Mouse (Mus musculus) skeletal muscle tissue, adult 2 months (tissue): ENCODE measurements around the gene Bag6.

ENCODE experiments used
- DNase-seq: peaks from one replicate; pipeline ENCODE4 v3.0.0-alpha.2; 2012; ENCODE audit warnings: low read depth, low spot score

Gene Bag6

GRCm38 (mm10) chr17:35146139-35146538 lies 11.2 kb downstream of the Bag6 start:
- no peak for DNase-seq

- DNase-seq = no peak
Observed at GRCm38 (mm10) chr17:35147348-35147747, 12.4 kb downstream of the Bag6 start.

DNA sequence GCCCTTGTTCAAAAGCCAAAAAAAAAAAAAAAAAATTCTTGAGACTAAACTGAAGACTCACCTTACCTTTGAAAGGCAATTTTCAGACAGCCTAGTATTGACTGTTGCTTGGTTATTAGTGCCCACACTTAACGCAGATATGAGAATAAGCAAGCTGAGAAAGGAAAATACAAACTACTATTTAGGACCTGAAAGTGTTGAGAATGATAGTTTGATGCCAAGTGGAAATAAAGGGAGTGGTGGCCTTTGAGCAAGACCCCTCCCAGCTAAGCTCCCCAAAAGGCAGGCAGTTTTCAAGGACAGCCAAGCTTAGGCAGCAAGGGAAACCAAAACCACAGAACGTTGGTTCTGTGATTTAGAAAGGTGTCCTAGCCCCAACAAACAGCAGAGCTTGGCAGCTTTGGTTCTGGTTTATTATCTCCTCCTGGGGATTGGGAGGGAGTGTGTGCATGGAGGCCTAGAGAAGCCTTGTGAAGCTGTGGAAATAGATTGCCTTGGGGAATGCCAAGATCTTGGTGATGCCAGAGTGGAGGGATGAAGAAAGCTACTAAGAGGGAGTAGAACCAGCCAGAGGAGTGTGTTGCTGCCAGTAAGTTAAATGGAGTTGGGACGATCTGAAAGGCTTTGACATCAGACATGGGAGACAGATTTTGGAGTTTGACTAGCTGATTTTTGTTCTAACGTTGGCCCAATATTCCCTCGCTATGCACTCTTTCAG lies 13.1 kb downstream of the Bag6 start:
- no peak for DNase-seq

GRCm38 (mm10) chr17:35152121-35152520 lies 17.1 kb downstream of the Bag6 start:
- no peak for DNase-seq

- no peak for DNase-seq
Observed at GRCm38 (mm10) chr17:35153077-35153476, 18.1 kb downstream of the Bag6 start.

GRCm38 (mm10) chr17:35153931-35154330 lies 19.0 kb downstream of the Bag6 start:
- no peak for DNase-seq

- no peak for DNase-seq
Observed at GRCm38 (mm10) chr17:35154616-35155015, 19.6 kb downstream of the Bag6 start.

- DNase-seq = no peak
Observed at GRCm38 (mm10) chr17:35155451-35155850, 20.5 kb downstream of the Bag6 start.

- no peak for DNase-seq
Observed at GRCm38 (mm10) chr17:35156461-35157200, 21.7 kb downstream of the Bag6 start.

- no peak for DNase-seq
Observed at GRCm38 (mm10) chr17:35157254-35157653, 22.3 kb downstream of the Bag6 start.

DNA sequence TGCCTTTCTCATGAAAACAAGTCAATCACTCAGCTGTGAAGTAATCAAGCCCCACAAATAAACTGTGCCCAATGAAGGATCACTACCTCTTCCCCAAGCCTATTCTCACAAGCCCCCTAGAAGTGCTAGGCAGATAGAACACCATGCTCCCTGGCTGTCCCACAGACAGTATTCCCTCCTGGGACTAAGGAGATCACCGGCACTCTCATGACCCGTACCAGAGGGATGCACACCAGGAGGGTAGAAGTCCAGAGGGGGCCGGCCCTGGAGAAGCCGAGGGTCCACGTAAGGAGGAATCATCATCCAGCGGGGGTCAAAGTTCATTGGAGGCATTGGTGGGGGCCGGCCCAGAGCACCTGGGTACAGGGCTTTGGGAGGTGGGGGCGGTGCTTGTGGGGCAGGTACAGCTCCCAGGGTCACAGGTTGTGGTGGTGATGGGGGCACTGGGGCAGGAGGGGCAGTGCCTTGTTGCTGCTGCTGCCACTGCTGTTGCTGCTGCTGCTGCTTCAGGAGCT lies 22.7 kb downstream of the Bag6 start:
- no peak for DNase-seq

DNA sequence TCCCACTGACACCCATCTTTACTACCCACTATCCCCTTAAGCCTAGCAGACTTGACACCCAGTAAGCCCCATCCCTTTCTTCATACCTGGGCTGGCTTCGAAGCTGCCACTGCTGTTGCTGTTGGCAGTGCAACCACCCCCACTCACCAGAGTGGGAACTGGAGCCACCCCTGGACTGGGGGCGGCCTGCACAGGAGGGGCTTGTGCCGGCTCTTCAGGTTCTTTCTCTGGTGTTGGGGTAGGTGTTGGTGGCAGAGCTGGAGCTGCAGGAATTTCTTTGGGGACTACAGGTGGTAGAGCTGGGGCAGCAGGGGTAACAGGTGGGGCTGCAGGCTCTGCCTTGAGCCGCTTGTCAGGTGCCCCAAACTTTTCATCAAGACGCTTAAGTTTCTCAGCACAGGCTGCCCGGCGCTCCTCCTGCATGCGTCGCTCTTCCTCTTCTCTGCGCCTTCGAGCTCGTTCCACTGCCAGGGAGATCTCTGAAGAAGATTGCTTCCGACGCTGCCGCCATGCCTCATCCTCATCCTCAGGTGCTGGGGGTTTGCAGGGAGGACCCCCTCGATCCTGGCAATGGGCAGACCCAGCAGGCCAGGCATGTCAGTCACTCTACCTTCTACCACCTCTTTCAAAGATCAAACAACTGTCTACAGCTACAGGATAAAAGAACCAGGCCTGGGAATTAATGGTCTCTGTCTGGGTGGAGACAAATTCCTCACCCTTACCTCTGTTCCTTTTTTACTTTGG lies 24.0 kb downstream of the Bag6 start:
- no peak for DNase-seq

GRCm38 (mm10) chr17:35159638-35160037 lies 24.7 kb downstream of the Bag6 start:
- DNase-seq = no peak

DNA sequence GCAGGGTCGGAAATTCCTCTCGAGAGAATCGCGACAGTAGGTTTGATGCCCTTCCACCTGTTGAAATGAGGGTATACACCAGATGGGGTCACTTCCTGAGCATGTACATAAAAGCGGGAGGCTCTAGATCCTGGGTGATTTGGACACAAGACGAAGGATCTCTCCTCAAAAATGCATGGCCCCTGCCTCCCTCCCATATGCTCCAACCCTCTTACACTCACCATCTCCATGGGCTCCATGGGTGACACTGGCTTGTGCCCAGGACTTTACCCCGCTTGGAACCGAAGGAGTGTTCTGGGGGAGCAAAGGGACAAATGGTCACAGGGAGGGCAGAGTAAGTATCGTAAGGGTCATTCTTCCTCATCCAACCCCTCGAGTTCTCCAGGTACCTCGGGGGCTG lies 26.4 kb downstream of the Bag6 start:
- no peak for DNase-seq

DNA sequence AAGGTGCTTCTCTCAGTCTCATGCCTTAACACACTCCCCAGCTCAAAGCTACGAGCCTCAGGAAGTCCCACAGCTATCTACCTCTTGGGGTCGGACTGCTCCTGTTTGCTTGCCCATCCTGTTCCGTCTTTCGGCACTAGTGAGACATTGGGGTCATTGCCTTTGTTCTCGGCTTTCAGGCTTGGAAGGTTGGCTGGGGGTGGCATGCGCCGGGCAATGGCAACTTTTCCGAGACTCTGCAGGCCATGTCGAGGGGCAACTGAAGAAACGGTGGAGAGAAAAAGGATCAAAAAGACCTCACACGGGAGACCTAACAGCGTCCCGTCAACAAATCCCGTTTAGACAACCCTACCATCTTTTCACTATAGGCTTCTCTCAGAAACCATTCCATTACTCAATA lies 27.1 kb downstream of the Bag6 start:
- DNase-seq = no peak

DNA sequence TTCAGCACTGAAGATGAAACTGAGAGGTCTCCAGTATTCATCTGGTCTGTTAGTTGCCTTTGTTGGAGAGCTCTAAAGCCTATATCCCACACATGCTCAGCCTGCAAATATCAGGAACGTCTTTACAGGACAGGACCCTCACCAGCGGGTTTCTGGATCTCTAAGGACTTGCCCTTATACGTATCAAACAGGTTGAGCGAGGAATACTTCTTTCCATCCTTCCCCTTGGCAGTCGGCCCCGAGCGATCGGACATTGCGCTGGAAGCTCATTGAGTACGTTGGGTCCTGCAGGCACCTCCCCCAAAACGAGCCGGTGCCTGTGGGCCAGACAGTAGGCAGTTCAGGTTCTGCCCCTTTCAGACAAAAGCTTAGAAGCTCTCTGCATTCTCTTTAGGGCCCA lies 27.8 kb downstream of the Bag6 start:
- DNase-seq = no peak

DNA sequence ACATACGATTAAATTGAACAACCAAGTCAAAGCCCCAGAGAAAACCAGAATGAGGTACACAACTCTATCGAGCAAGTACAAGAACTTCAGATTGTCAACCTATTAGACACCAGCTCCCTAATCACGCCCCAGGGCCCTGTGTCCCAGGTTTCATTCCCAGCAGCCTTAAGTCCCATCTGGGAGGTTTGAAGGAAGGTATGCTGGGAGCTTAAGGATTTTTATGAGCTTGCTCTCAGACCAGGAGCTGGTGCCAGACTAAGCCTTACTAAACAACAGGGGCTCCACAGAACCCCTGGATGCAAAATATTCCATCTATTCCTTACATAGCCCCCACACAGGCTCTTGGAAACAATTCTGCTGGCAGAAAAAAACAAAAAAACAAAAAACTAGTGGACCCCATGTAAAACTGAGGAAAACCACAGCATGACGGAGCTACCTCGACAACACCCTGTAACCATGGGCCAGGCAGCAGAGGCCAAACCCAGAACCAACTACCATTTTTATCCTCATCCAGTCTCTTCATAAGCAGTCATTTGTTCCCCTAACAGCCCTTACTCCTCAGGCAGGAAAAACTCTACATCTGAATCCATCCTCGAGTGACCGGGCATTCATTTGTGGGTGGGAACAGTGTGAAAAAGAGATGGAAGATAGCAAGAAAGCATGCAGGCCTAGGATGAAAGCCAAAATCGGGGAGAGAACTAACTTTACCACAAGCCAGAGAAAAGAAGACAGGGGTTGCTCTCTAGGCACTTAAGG lies 28.5 kb downstream of the Bag6 start:
- DNase-seq = no peak

GRCm38 (mm10) chr17:35164218-35164567 lies 29.2 kb downstream of the Bag6 start:
- no peak for DNase-seq

DNA sequence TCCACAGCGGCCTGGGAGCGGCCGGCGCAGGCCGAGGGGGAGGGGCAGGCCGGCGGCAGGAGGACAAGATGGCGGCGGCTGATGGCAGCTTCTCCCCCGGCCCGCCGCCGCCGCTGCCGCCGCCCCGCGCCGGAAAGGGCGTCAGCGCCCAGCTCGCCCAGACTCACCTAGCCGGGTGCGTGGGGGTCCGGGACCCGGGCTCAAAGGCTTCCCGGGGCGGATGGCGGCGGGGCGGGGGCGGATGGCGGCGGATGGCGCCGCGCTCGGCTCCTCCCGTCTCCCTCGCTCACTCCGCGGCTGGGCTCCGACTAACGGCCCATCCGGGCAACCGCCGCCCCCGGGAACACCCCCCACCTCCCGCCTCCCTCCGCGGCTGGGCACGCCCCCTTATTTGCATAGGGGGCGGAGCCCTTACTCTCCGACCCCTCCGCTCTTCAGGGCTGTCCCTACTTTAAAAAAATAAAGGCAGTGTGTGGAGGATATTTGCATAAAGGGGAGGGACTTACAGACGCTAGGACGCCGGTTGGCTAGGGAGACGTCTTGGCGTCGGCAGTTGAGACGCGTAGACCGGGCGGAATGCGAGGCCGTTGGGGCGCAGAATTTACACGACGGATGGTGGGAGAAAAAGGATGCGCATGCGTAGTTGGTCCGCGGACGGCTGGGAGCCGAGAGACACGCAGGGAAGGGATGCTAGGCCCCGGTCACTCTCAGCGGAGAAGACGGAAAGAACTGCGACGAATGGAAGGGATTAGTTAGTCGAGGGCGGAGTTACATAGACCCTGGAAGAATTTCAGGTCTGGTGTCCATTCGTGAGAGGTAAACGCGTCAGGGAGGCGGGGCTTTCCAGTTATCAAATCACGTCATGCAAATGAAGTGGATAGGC lies 29.8 kb downstream of the Bag6 start, which contains the start of gene Prrc2a:
Gene Prrc2a, minus strand, starts transcription at position 330 of the 883 bp plus-strand sequence.
- peak; percentile 100 for DNase-seq

DNA sequence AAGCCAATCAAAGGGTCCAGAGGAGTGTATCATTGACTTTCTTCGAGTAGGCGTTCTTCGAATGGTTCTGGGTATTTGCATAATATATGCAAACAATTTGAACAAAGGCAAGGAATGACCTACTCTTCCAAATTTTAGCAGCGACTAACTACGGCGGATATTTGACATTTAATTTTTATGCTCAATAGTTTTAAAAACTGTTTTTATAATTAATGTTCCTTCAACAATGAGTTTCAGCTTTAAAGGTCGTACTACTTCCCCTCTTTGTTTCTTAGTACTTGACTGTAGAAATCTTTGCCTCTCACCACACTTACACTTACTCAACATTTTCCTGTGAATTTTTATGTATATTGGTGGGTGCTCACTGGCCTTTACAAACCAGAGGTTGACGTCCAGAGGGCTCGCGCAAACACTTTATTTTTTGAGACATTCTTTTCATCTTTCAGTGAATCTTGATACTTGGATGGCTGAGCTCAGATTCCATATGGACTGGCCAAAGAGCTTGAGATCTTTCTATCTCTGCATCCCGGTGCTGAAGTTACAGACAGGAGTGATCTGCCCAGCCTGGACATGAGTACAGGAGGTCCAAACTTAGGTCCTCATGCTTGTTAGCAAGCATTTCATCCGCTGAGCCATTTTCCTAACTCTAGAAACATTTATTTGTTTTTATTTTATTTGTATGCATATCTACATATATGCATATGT lies 30.6 kb downstream of the Bag6 start:
- no peak for DNase-seq
